Mouse (Mus musculus) midbrain, embryonic 14.5 days (tissue): ENCODE data around the gene Zfp768. TPM values are rescaled to one million over a fixed set of nuclear protein-coding genes. Genes with fewer than 3 reads are reported as not detected.
"Not testable (repeated sequence)": the region's sequence is repeated elsewhere in the genome, so short reads cannot be mapped to it uniquely, and the experiment has no call there.

Experiments
- ATAC-seq: fragments of 200-750 bp; cut with Nextera tagmentation; 2 replicates; pipeline ENCODE4 v1.8.0; 2017; ENCODE audit warnings: moderate number of reproducible peaks, moderate library complexity; ENCODE audit not compliant: low FRiP score, low TSS enrichment
- DNase-seq: peaks from one replicate; pipeline ENCODE4 v3.0.0-alpha.2; 2015
- H3K27ac ChIP-seq: fragments of 300-500 bp; sonication (generic); replicated peaks from 2 replicates; pipeline ENCODE4 v1.5.1; 2014; ENCODE audit warnings: mild to moderate bottlenecking, low read depth, low read length, moderate library complexity
- H3K27me3 ChIP-seq: fragments of 300-500 bp; sonication (generic); 2 replicates; pipeline ENCODE4 v1.6.1; 2014; ENCODE audit warnings: low read length, control low read depth, mixed read lengths; ENCODE audit not compliant: control insufficient read depth, insufficient read depth
- H3K36me3 ChIP-seq: fragments of 300-500 bp; sonication (generic); 2 replicates; pipeline ENCODE4 v1.6.1; 2014; ENCODE audit warnings: low read length, control low read depth; ENCODE audit not compliant: control insufficient read depth, insufficient read depth
- H3K4me1 ChIP-seq: fragments of 300-500 bp; sonication (generic); 2 replicates; pipeline ENCODE4 v1.6.1; 2014; ENCODE audit warnings: mild to moderate bottlenecking, antibody characterized with exemption, low read length, control low read depth; ENCODE audit not compliant: control insufficient read depth, insufficient read depth
- H3K4me2 ChIP-seq: fragments of 300-500 bp; sonication (generic); 2 replicates; pipeline ENCODE4 v1.6.1; 2014; ENCODE audit warnings: mild to moderate bottlenecking, low read length, moderate library complexity
- H3K4me3 ChIP-seq: fragments of 300-500 bp; sonication (generic); replicated peaks from 2 replicates; pipeline ENCODE4 v1.5.1; 2014; ENCODE audit warnings: low read depth, low read length
- H3K9ac ChIP-seq: fragments of 300-500 bp; sonication (generic); replicated peaks from 2 replicates; pipeline ENCODE4 v1.6.1; 2014; ENCODE audit warnings: mild to moderate bottlenecking, low read length, moderate library complexity
- H3K9me3 ChIP-seq: fragments of 300-500 bp; sonication (generic); 2 replicates; pipeline ENCODE4 v1.6.1; 2016; ENCODE audit warnings: low read length, control low read depth, mixed read lengths; ENCODE audit not compliant: control insufficient read depth
- WGBS: fragments of 180-500 bp; shearing (Covaris S2); extraction: QIAGEN DNeasy Blood & Tissue Kit; methylation state at CpG from one replicate; pipeline ENCODE4 v1.1.7; 2014; 5-methylcytosine and 5-hydroxymethylcytosine counted together
- polyA plus RNA-seq: library from polyadenylated mRNA; unstranded; fragments of >200 nt; fragmentation: Nextera tagmentation; extraction: Ambion mirVana; gene quantifications from 2 replicates; pipeline ENCODE4 v1.2.1, GENCODE M21; 2014

Gene Zfp768
- polyA plus RNA-seq, 1 experiment from 2014 or later = 5.1 TPM

DNA sequence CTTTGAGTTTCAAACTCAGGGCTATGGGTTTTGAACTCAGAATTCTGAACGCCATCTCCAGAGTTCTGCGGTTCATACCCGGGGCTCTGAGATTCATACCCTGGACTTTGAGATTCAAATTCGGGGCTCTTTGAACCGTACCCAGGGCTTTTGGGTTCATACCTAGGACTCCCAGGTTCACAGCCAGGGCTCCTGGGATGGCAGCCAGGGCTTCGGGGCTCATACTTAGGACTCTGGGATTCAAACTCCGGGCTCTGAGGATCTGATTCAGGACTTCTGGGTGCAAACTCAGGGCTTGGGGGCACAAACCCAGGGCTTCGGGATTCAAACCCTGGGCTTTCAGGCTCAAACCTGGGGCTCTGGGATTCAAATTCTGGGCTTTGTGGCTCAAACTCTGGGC is 1.0 kb downstream of the Zfp768 start:
- peak overlapping the region; percentile 90; the same call in 1 of the 2 replicates for H3K9ac ChIP-seq

DNA sequence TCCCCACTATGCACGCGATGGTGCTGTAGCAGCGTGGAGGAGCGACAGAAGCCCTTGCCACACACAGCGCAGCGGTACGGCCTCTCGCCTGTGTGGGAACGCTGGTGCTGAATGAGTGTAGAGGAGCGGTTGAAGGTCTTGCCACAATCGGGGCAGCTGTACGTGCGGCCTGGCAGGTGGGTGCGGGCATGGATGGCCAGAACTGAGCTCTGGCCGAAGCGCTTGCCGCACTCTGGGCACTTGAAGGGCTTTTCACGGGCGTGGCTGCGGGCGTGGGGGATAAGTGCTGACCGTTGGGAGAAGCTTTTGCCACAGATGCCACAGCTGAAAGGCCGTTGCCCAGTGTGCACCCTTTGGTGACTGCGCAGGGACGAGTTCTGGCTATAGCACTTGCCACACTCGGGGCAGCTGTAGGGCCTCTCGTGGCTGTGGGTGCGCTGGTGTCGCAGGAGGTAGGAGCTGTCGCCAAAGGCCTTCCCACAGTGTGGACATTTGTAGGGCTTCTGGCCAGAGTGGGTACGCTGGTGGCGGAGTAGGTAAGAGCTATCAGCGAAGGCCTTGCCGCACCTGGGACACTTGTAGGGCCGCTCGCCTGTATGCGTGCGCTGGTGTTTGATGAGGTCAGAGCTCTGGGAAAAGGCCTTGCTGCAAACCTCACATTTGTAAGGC is 1.9 kb downstream of the Zfp768 start:
- Histone ChIP-seq H3K4me2 (no peak overlapping the region), H3K4me1 (peaks cover 14% of the 10 kb centered on the region), H3K27ac (no peak overlapping the region), H3K9ac (no peak overlapping the region), H3K9me3 (no peaks in the 10 kb centered on the region), H3K36me3 (peaks cover 24% of the 10 kb centered on the region), H3K27me3 (no peaks in the 10 kb centered on the region), H3K4me3 (no peak overlapping the region)
- ATAC-seq = no peak
- DNase-seq = no peak
- WGBS = 96% methylated on average over 38 of the region's 38 CpGs

More for the DNA sequence above, 1.0 kb downstream of the Zfp768 start:
- no peak overlapping the region for H3K27ac ChIP-seq
- DNase-seq (no peak), ATAC-seq (no peak)
- WGBS = 91% methylated on average over 8 of the region's 8 CpGs
- peaks cover 14% of the 10 kb centered on the region for H3K4me1 ChIP-seq
- H3K4me3 ChIP-seq = peak overlapping the region; percentile 93
- H3K4me2 ChIP-seq = peak overlapping the region; percentile 90
- no peaks in the 10 kb centered on the region for H3K27me3 ChIP-seq
- H3K36me3 ChIP-seq = peaks cover 24% of the 10 kb centered on the region
- no peaks in the 10 kb centered on the region for H3K9me3 ChIP-seq

GRCm38 (mm10) chr7:127342888-127343287 is 2.5 kb downstream of the Zfp768 start:
- Histone ChIP-seq H3K36me3 (peaks cover 24% of the 10 kb centered on the region), H3K27me3 (no peaks in the 10 kb centered on the region), H3K4me3 (no peak overlapping the region), H3K4me1 (peaks cover 14% of the 10 kb centered on the region), H3K9ac (no peak overlapping the region), H3K4me2 (no peak overlapping the region), H3K27ac (no peak overlapping the region), H3K9me3 (no peaks in the 10 kb centered on the region)
- ATAC-seq = no peak
- WGBS = 93% methylated on average over 7 of the region's 7 CpGs
- no peak for DNase-seq

GRCm38 (mm10) chr7:127342332-127342731 is 3.1 kb downstream of the Zfp768 start:
- Histone ChIP-seq H3K9ac (no peak overlapping the region), H3K4me1 (peaks cover 14% of the 10 kb centered on the region), H3K27ac (no peak overlapping the region), H3K4me2 (no peak overlapping the region), H3K9me3 (no peaks in the 10 kb centered on the region), H3K27me3 (no peaks in the 10 kb centered on the region), H3K4me3 (no peak overlapping the region), H3K36me3 (peaks cover 24% of the 10 kb centered on the region)
- ATAC-seq (no peak), DNase-seq (peak; percentile 19)
- 71% methylated on average over 4 of the region's 4 CpGs for WGBS

DNA sequence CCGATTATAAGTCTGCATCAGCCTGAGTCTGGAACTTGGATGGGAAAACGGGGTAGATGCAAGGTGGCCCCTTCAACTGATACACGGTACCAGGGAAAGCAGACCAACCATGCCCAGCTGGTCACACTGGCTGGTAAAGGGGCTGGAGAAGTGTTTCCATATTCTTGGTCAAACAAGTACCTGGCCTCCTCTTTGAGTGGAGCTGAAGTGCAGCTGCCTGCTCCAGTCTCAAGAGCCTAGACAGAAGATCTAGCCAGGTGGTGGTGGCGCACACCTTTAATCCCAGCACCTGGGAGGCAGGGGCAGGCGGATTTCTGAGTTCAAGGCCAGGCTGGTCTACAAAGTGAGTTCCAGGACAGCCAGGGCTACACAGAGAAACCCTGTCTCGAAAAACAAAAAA is 3.5 kb downstream of the Zfp768 start:
- ATAC-seq, H3K27me3 ChIP-seq, DNase-seq, H3K27ac ChIP-seq, H3K4me3 ChIP-seq, H3K4me2 ChIP-seq, H3K9me3 ChIP-seq: not testable (repeated sequence)
- peaks cover 24% of the 10 kb centered on the region for H3K36me3 ChIP-seq
- H3K9ac ChIP-seq = 0 out of 2 replicates have a peak overlapping the region, but pooled peaks have one; percentile 20
- H3K4me1 ChIP-seq = peaks cover 13% of the 10 kb centered on the region
- WGBS = 97% methylated on average over 6 of the region's 6 CpGs

DNA sequence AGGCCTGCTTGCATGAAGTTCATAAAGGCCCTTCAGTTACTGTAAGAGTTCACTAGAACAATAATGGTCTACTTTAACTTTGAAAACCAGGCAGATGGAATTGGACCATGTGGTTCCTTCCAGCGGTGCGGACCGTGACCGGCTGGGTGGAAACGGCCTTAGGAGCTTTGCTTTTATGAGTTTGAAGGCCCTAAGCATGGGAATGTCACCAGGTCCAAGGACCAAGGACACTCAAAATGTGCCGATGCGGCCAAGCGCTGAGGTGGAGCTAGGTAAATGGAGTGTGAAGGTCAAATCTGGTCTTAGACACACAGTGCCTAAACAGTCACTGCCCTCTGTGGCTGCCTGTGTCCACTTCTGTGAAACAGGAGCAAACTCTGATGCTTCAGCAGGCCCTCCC is 4.0 kb downstream of the Zfp768 start:
- ATAC-seq = no peak
- WGBS = 95% methylated on average over 8 of the region's 8 CpGs
- Histone ChIP-seq H3K36me3 (peaks cover 24% of the 10 kb centered on the region), H3K4me3 (no peak overlapping the region), H3K4me2 (no peak overlapping the region), H3K9me3 (no peaks in the 10 kb centered on the region), H3K4me1 (peaks cover 10% of the 10 kb centered on the region), H3K27ac (no peak overlapping the region), H3K27me3 (no peaks in the 10 kb centered on the region), H3K9ac (0 out of 2 replicates have a peak overlapping the region, but pooled peaks have one; percentile 20)
- no peak for DNase-seq

GRCm38 (mm10) chr7:127337636-127338035 is 7.8 kb downstream of the Zfp768 start:
- H3K36me3 ChIP-seq = peaks cover 9% of the 10 kb centered on the region; the same call in 1 of the 2 replicates
- WGBS = 82% methylated on average over 4 of the region's 4 CpGs

DNA sequence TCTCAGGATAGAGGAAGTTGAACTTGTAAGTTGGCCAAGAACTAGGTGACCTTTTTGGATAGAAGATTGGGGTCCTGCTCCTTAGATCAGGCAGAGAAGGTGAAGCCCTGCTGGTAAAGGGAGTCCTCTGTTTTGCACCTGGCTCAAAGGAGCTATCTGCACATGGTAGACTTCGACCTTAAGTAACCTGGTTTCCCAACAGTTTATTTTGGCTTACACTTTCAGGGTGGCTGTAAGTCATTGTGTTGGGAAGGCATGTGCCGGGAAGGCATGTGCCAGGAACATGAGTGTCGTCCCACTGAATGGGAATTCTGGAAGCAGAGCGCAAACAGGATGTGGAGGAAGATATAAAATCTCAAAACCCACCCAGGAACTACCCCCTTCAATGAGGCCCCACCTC is 9.8 kb downstream of the Zfp768 start:
- Histone ChIP-seq H3K4me3 (no peak overlapping the region), H3K4me2 (no peak overlapping the region), H3K9ac (no peak overlapping the region), H3K27ac (no peak overlapping the region), H3K27me3 (no peaks in the 10 kb centered on the region), H3K9me3 (no peaks in the 10 kb centered on the region), H3K36me3 (no peaks in the 10 kb centered on the region), H3K4me1 (no peaks in the 10 kb centered on the region)
- DNase-seq = no peak
- ATAC-seq = no peak
- 91% methylated on average over 4 of the region's 4 CpGs for WGBS

More at GRCm38 (mm10) chr7:127337636-127338035, 7.8 kb downstream of the Zfp768 start:
- DNase-seq (no peak), ATAC-seq (no peak)
- Histone ChIP-seq H3K27me3 (no peaks in the 10 kb centered on the region), H3K4me3 (no peak overlapping the region), H3K4me2 (no peak overlapping the region), H3K4me1 (no peaks in the 10 kb centered on the region), H3K27ac (no peak overlapping the region), H3K9ac (no peak overlapping the region), H3K9me3 (no peaks in the 10 kb centered on the region)

DNA sequence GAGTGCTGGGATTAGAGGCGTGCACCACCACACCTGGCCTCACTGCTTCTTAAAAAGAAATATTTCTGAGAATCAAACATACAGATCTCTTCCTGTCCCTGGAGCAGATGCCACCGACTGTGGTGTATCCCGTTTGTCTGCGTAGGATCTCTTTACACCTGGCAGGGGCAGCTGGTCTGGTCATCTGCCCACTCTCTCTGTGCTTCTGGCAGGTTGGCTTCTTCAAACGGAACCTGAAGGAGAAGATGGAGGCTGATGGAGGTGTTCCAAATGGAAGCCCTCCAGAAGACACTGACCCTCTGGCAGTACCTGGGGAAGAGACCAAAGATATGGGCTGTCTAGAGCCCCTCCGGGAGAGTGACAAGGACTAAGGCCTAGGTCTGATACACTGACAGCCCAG is 12.1 kb downstream of the Zfp768 start:
- Histone ChIP-seq H3K9me3 (no peaks in the 10 kb centered on the region), H3K4me1 (no peaks in the 10 kb centered on the region), H3K27me3 (no peaks in the 10 kb centered on the region), H3K9ac (no peak overlapping the region), H3K4me3 (no peak overlapping the region), H3K27ac (no peak overlapping the region), H3K4me2 (no peak overlapping the region), H3K36me3 (no peaks in the 10 kb centered on the region)
- DNase-seq (no peak), ATAC-seq (no peak)
- WGBS = 89% methylated on average over 6 of the region's 6 CpGs
